Mouse (Mus musculus): ENCODE data around the gene Mrpl37. TPM values are rescaled to one million over a fixed set of nuclear protein-coding genes. Genes with fewer than 3 reads are reported as not detected.

Mrpl37 gene
- polyA plus RNA-seq, 1 experiment from 2014 or later: 122 TPM

GRCm38 (mm10) chr4:107025369-107025768, 41.3 kb downstream of the Mrpl37 start:
- H3K4me1 ChIP-seq (ENCODE audit: control insufficient read depth, insufficient read depth, low read length): no peaks in the 10 kb centered on the region; the same call in none of the 2 replicates

DNA sequence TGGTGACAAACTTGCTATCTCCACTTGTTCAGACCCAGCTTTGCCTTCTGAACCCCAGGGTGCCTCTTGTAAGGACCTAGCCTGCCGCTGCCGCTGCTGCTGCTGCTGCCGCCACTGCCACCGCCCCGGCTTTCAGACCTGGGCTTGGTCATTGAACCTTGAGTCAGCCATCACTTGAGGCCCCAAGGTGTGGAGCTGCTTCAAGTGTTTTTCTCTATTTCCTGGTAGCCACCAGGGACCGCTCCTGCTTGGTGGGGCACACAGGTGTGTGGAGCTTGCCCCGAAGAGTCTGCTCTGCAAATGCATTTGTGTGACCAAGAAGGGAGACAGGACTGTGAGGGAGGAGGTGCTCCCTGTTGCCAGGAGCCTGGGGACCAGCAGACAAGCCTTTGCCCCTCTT, 41.8 kb downstream of the Mrpl37 start:
- H3K4me1 ChIP-seq (ENCODE audit: control insufficient read depth, insufficient read depth, low read length): peaks cover 1% of the 10 kb centered on the region
- H3K4me3 ChIP-seq (ENCODE audit: low read depth, low read length): no peak overlapping the region
- H3K27me3 ChIP-seq (ENCODE audit: control insufficient read depth, insufficient read depth, low read length): no peaks in the 10 kb centered on the region
- WGBS: 83% methylated on average over 7 of the region's 7 CpGs
- DNase-seq (ENCODE audit: low spot score) (no peak), ATAC-seq (replicated peaks; ENCODE audit: insufficient number of reproducible peaks, low FRiP score, low TSS enrichment, low read depth) (no peak)
- no peaks in the 10 kb centered on the region; the same call in 1 of the 2 replicates for H3K36me3 ChIP-seq (replicated peaks; ENCODE audit: control insufficient read depth, insufficient read depth, low read depth, low read length)
- H3K9me3 ChIP-seq (replicated peaks; ENCODE audit: control insufficient read depth, low read length): no peaks in the 10 kb centered on the region
- H3K9ac ChIP-seq (replicated peaks; ENCODE audit: low read length): no peak overlapping the region
- no peak overlapping the region for H3K27ac ChIP-seq (replicated peaks; ENCODE audit: low read depth, low read length)
- no peak overlapping the region for H3K4me2 ChIP-seq (ENCODE audit: low read depth, low read length)

More at GRCm38 (mm10) chr4:107025369-107025768, 41.3 kb downstream of the Mrpl37 start:
- Histone ChIP-seq H3K36me3 (replicated peaks; ENCODE audit: control insufficient read depth, insufficient read depth, low read depth, low read length) (peaks cover under 1% of the 10 kb centered on the region), H3K4me2 (ENCODE audit: low read depth, low read length) (no peak overlapping the region), H3K27me3 (ENCODE audit: control insufficient read depth, insufficient read depth, low read length) (no peaks in the 10 kb centered on the region), H3K4me3 (ENCODE audit: low read depth, low read length) (no peak overlapping the region), H3K9me3 (replicated peaks; ENCODE audit: control insufficient read depth, low read length) (no peaks in the 10 kb centered on the region), H3K27ac (replicated peaks; ENCODE audit: low read depth, low read length) (no peak overlapping the region), H3K9ac (replicated peaks; ENCODE audit: low read length) (no peak overlapping the region)
- no peak for ATAC-seq (replicated peaks; ENCODE audit: insufficient number of reproducible peaks, low FRiP score, low TSS enrichment, low read depth)
- 85% methylated on average over 5 of the region's 5 CpGs for WGBS
- DNase-seq (ENCODE audit: low spot score): no peak

DNA sequence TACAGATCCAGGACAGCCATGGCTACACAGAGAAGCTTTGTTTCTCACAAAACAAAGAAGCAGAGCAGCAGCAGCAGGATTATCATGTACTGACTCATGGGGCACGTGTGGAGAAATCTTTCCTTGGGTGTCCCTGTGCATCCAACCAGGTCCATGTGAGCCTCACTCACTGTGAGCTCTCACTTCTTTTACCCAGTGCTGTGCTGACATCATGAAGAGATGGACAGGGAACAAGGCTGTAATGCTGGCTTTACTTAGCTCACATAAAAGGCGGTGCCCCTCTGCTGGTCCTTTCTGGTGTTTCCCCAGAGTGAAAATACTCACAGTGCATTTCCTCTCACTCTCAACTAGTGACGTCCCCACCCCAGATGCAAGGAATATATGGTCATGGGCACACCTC, 45.2 kb downstream of the Mrpl37 start:
- H3K27me3 ChIP-seq (ENCODE audit: control insufficient read depth, insufficient read depth, low read length): no peaks in the 10 kb centered on the region
- H3K4me1 ChIP-seq (ENCODE audit: control insufficient read depth, insufficient read depth, low read length): peaks cover 13% of the 10 kb centered on the region
- no peaks in the 10 kb centered on the region for H3K9me3 ChIP-seq (replicated peaks; ENCODE audit: control insufficient read depth, low read length)
- no peaks in the 10 kb centered on the region for H3K36me3 ChIP-seq (replicated peaks; ENCODE audit: control insufficient read depth, insufficient read depth, low read depth, low read length)
- H3K27ac ChIP-seq (replicated peaks; ENCODE audit: low read depth, low read length): no peak overlapping the region
- ATAC-seq (replicated peaks; ENCODE audit: insufficient number of reproducible peaks, low FRiP score, low TSS enrichment, low read depth) (no peak), DNase-seq (ENCODE audit: low spot score) (no peak)
- H3K4me2 ChIP-seq (ENCODE audit: low read depth, low read length): no peak overlapping the region
- H3K9ac ChIP-seq (replicated peaks; ENCODE audit: low read length): no peak overlapping the region
- H3K4me3 ChIP-seq (ENCODE audit: low read depth, low read length): no peak overlapping the region
- 67% methylated on average over 3 of the region's 3 CpGs for WGBS

GRCm38 (mm10) chr4:107020287-107021000, 46.2 kb downstream of the Mrpl37 start:
- no peak for DNase-seq (ENCODE audit: low spot score)

DNA sequence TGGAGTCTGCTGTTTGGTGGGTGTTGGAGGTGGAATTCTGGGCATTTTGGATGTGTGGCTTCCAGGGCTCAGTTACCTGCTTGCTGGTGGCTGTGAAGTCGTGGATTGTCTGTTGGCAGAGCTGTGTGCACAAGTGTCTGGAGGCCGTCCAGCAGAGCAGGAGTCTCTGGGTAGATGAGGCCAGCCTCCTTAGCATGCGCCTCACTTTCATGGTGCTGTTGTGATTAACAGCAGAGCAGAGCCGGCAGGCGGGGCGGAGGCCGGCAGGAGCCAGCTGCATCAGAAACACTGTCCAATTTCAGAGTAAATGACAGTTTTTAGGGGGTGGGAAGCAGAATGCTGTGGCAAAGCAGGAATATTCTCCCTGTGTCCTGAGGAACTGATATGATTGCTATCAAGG, 47.6 kb downstream of the Mrpl37 start:
- H3K36me3 ChIP-seq (replicated peaks; ENCODE audit: control insufficient read depth, insufficient read depth, low read depth, low read length): no peaks in the 10 kb centered on the region
- no peak overlapping the region for H3K27ac ChIP-seq (replicated peaks; ENCODE audit: low read depth, low read length)
- H3K9ac ChIP-seq (replicated peaks; ENCODE audit: low read length): no peak overlapping the region
- H3K4me2 ChIP-seq (ENCODE audit: low read depth, low read length): no peak overlapping the region
- DNase-seq (ENCODE audit: low spot score): no peak
- H3K9me3 ChIP-seq (replicated peaks; ENCODE audit: control insufficient read depth, low read length): no peaks in the 10 kb centered on the region
- no peak for ATAC-seq (replicated peaks; ENCODE audit: insufficient number of reproducible peaks, low FRiP score, low TSS enrichment, low read depth)
- peaks cover 18% of the 10 kb centered on the region for H3K4me1 ChIP-seq (ENCODE audit: control insufficient read depth, insufficient read depth, low read length)
- 57% methylated on average over 7 of the region's 7 CpGs for WGBS
- H3K27me3 ChIP-seq (ENCODE audit: control insufficient read depth, insufficient read depth, low read length): no peaks in the 10 kb centered on the region
- no peak overlapping the region for H3K4me3 ChIP-seq (ENCODE audit: low read depth, low read length)

More at GRCm38 (mm10) chr4:107020287-107021000, 46.2 kb downstream of the Mrpl37 start:
- no peak overlapping the region for H3K4me3 ChIP-seq (ENCODE audit: low read depth, low read length)
- peaks cover 15% of the 10 kb centered on the region for H3K4me1 ChIP-seq (ENCODE audit: control insufficient read depth, insufficient read depth, low read length)
- H3K27ac ChIP-seq (replicated peaks; ENCODE audit: low read depth, low read length): no peak overlapping the region
- H3K9me3 ChIP-seq (replicated peaks; ENCODE audit: control insufficient read depth, low read length): no peaks in the 10 kb centered on the region
- H3K27me3 ChIP-seq (ENCODE audit: control insufficient read depth, insufficient read depth, low read length): no peaks in the 10 kb centered on the region
- no peak for ATAC-seq (replicated peaks; ENCODE audit: insufficient number of reproducible peaks, low FRiP score, low TSS enrichment, low read depth)
- WGBS: 75% methylated on average over 5 of the region's 5 CpGs
- no peak overlapping the region for H3K4me2 ChIP-seq (ENCODE audit: low read depth, low read length)
- no peaks in the 10 kb centered on the region for H3K36me3 ChIP-seq (replicated peaks; ENCODE audit: control insufficient read depth, insufficient read depth, low read depth, low read length)
- no peak overlapping the region for H3K9ac ChIP-seq (replicated peaks; ENCODE audit: low read length)

DNA sequence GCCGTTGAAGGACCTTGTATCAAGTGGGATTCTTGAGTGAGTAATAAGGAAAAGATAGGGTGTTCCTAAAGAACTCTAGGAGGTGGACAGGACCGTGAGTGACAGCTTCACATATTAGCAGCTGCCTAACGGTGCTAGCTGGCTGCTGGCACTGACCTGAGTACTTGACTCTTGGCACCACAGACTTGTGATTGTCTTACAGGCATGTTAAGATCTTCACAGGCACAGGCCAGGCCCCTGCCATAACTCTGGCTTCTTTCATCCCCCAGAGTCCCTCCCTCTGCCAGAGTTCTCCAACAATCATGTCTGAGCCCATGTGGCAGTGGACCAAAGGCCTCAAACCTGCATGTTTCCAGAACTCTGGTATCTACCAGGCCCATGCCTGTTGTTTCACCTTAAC, 48.1 kb downstream of the Mrpl37 start:
- Histone ChIP-seq H3K4me3 (ENCODE audit: low read depth, low read length) (no peak overlapping the region), H3K9me3 (replicated peaks; ENCODE audit: control insufficient read depth, low read length) (no peaks in the 10 kb centered on the region), H3K4me1 (ENCODE audit: control insufficient read depth, insufficient read depth, low read length) (peaks cover 18% of the 10 kb centered on the region), H3K27ac (replicated peaks; ENCODE audit: low read depth, low read length) (no peak overlapping the region), H3K27me3 (ENCODE audit: control insufficient read depth, insufficient read depth, low read length) (no peaks in the 10 kb centered on the region), H3K36me3 (replicated peaks; ENCODE audit: control insufficient read depth, insufficient read depth, low read depth, low read length) (no peaks in the 10 kb centered on the region), H3K9ac (replicated peaks; ENCODE audit: low read length) (no peak overlapping the region), H3K4me2 (ENCODE audit: low read depth, low read length) (no peak overlapping the region)
- 84% methylated on average over 3 of the region's 3 CpGs for whole genome bisulfite sequencing
- DNase-seq (ENCODE audit: low spot score) (no peak), ATAC-seq (replicated peaks; ENCODE audit: insufficient number of reproducible peaks, low FRiP score, low TSS enrichment, low read depth) (no peak)

DNA sequence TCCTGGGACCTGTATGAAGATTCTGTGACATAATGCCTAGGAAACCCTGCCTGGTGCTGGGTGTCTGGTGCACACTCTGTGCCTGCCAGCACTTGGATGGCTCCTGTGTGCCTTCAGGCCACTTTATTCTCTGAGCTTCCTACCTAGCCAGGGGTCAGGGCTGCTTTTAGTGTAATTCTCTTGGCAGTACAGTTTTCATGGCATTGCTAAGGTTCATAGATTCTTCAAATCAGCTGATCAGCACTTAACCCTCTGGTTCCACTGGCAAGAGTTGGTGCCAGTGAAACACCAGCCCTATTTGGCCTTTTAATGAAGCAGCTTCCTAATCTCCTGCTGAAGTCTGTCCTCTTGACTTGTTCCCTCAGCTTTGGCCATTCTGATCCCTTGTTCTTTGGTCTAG, 49.4 kb downstream of the Mrpl37 start:
- H3K4me1 ChIP-seq (ENCODE audit: control insufficient read depth, insufficient read depth, low read length): peaks cover 19% of the 10 kb centered on the region
- no peaks in the 10 kb centered on the region for H3K9me3 ChIP-seq (replicated peaks; ENCODE audit: control insufficient read depth, low read length)
- no peak overlapping the region for H3K9ac ChIP-seq (replicated peaks; ENCODE audit: low read length)
- H3K4me3 ChIP-seq (ENCODE audit: low read depth, low read length): no peak overlapping the region
- ATAC-seq (replicated peaks; ENCODE audit: insufficient number of reproducible peaks, low FRiP score, low TSS enrichment, low read depth) (no peak), DNase-seq (ENCODE audit: low spot score) (no peak)
- no peaks in the 10 kb centered on the region for H3K27me3 ChIP-seq (ENCODE audit: control insufficient read depth, insufficient read depth, low read length)
- H3K27ac ChIP-seq (replicated peaks; ENCODE audit: low read depth, low read length): no peak overlapping the region
- H3K36me3 ChIP-seq (replicated peaks; ENCODE audit: control insufficient read depth, insufficient read depth, low read depth, low read length): no peaks in the 10 kb centered on the region; the same call in 1 of the 2 replicates
- no peak overlapping the region for H3K4me2 ChIP-seq (ENCODE audit: low read depth, low read length)

DNA sequence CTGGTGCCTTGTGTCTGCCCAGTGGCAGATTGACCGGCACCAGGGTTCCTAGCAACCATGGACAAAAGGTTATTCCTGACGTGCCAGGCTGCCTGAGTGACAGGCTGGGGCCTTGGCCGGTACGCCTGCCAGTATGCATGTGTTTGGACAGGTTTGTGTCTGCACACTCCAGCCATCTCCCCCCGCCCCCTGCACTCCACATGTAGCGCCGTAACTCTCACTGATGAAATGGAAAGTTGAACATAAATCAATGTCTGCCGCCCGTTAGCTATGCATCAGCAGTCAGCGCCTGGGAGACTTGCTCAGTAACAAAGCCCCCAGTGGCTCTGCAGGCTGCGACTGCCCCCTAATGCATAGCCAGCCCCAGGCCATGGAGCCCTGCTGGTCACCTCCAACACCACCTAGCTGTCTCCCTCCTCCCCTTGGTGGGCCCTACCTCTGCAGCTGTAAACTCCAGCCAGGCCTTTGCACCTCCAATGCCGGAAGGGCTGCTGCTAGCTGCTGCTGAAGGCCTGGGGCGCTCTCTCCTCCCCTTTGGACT, 50.6 kb downstream of the Mrpl37 start:
- peak; percentile 37; the same call in 1 of the 2 replicates for ATAC-seq (replicated peaks; ENCODE audit: insufficient number of reproducible peaks, low FRiP score, low TSS enrichment, low read depth)
- DNase-seq (ENCODE audit: low spot score): peak; percentile 36
- Histone ChIP-seq H3K4me3 (ENCODE audit: low read depth, low read length) (no peak overlapping the region), H3K27me3 (ENCODE audit: control insufficient read depth, insufficient read depth, low read length) (no peaks in the 10 kb centered on the region), H3K36me3 (replicated peaks; ENCODE audit: control insufficient read depth, insufficient read depth, low read depth, low read length) (no peaks in the 10 kb centered on the region; the same call in 1 of the 2 replicates), H3K27ac (replicated peaks; ENCODE audit: low read depth, low read length) (no peak overlapping the region), H3K9ac (replicated peaks; ENCODE audit: low read length) (no peak overlapping the region), H3K4me2 (ENCODE audit: low read depth, low read length) (no peak overlapping the region), H3K4me1 (ENCODE audit: control insufficient read depth, insufficient read depth, low read length) (peaks cover 21% of the 10 kb centered on the region), H3K9me3 (replicated peaks; ENCODE audit: control insufficient read depth, low read length) (no peaks in the 10 kb centered on the region)
- WGBS: 48% methylated on average over 13 of the region's 13 CpGs

All from embryonic facial prominence, embryonic 11.5 days (tissue).